Mouse (Mus musculus): ENCODE data around the gene Cox20.

Gene Cox20

GRCm38 (mm10) chr1:178354576-178354975, 35.6 kb downstream of the Cox20 start:
- DNase-seq (ENCODE audit: low spot score in 2 of 2): no peak

GRCm38 (mm10) chr1:178357776-178358710, 39.1 kb downstream of the Cox20 start:
- DNase-seq (ENCODE audit: low spot score in 2 of 2): no peak

DNA sequence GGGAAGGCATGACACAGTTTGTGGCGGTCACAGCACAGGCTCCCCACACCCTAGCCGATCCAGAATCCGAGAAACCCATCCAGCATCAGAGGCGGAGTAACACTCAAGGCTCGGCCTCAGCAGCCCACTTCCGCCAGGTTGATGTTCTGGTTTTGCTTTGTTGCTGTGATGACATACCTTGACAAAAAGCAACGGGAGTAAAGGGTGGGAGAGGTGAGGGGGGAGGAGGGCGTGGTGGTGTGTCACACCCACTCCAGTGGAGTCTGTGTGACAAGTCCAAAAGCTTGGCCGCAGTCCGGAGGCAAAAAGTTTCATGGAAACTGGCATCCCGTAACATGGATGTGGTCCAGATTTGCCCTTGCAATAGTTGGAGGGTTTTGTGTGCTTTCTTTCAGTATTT, 41.3 kb downstream of the Cox20 start:
- no peak for DNase-seq (ENCODE audit: low spot score in 2 of 2)

DNA sequence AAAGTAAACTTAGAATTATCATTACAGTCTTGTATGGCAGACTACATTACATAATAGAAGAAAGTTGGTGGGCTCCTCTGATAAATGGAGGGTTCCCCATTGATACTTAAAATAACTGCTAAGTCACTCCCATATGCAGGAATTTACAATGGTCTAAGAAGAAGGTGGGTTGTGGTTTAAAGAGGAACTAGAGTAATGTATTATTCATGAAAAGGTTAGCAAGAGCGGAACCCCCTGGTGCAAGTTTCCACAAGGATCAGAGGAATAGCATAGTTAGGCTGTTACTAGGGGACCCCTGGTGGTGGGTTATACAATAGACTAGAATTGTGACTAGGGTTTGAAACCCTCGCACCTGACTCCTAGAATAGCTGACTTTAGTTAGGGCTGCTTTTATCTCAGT, 41.8 kb downstream of the Cox20 start:
- peak in 1 of 2 experiments; percentile 15 for DNase-seq (ENCODE audit: low spot score in 2 of 2)

DNA sequence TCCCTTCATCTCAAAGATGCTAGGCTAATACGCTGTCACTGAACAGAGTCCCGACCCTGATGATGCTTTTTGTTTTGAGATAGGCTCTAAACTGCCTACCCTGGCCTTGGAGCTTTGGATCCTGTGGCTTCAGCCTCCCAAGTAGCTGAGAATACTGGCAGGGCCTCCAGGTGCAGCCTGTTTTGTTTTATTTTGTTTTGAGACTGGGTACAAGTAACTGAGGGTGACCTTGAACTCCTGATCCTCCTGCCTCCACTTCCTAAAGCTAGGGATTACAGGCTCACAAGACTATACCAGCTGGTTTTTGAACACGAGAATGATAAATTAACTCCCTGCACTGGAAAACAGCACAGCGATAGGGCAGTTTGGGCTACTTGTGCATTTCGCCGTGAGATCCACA, 46.2 kb downstream of the Cox20 start:
- DNase-seq (ENCODE audit: low spot score in 2 of 2): no peak

DNA sequence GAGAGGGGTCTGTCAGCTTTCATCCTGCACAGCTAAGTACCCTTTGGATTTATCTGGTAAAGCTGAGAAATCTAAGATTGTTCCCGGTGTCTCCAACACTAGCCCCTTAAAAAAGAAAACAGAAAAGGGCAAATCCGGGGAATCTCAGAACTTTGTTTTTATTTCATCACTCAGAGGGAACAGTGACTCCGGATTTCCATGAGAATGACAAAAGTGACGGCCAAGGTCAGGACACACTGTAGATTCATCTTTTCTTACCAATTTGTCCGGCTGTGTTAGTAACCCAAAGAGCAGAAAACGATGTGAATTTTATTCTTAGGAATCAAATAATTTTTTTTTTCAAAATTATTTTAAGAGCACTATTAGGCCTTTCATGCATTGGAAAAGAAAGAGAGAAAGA, 49.2 kb downstream of the Cox20 start:
- no peak for DNase-seq (ENCODE audit: low spot score in 2 of 2)

DNA sequence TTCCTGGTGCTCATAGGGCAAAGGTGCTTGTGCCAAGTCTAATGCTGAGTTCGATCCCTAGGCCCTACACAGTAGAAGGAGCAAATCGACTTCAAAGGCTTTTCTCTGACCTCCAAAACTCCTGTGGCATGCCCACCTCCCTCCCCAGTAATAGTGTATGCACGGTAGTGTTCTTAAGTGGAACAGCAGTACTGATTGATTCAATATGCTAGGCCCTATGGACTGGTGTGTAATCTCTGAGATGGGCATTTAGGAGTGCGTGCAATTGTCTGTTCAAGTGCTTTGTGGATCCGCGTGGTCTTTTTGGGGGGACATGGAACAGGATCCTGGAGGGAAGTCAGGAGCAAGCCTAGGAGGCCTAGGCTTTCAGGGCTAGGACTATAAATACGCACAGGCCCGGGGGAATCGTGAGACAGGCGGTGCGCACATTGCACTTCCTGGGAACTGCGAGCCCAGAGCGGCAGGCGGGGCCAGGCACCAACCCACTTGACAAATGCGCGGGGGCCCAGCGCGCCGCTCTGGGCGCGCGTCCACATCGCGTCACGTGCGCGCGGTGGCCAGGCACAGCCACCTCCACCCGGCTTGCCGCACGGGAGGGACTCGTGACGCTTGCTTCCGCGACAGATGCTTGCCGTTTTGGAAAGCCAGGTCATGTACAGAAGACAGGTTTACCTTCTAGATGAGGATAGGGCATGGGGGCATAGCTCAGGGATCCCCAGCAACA, 49.8 kb downstream of the Cox20 start:
- DNase-seq (ENCODE audit: low spot score in 2 of 2): peak; percentile 84 to 92

DNA sequence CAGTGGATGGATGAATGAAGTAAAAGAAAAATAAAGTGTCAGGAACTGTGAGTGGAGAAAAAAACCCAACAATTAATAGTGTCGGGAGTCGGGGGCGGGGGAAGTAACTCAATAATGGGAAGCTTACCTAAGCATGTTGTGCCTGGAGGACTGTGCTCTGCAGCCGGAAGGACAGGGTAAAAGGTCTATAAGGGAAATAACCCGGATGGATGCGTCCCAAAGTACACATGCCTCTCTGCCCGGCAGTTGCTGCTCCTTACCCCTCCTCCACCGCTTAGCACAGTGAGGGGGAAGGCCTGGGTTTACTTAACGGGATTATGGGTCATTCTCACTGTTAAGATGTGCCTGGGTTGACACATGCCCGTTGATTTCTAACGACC, 50.3 kb downstream of the Cox20 start:
- peak; percentile 31 to 58 for DNase-seq (ENCODE audit: low spot score in 2 of 2)

Data from natural killer cell, adult 2 months (primary cell).